Mouse (Mus musculus): Measurements from ENCODE around the gene Cipc.

- no peak for TF ChIP-seq GATA1 (IDR thresholded peaks at IDR 0.05; ENCODE audit: low read length)
- no peak for TF ChIP-seq TAL1 (IDR thresholded peaks at IDR 0.05; ENCODE audit: low read length)
Measured at GRCm38 (mm10) chr12:86973706-86974105, 26.9 kb downstream of the Cipc start.
